Mouse (Mus musculus): ENCODE results near the gene Qars. TPM values are rescaled to one million over a fixed set of nuclear protein-coding genes. Genes with fewer than 3 reads are reported as not detected.

Gene Qars
- polyA plus RNA-seq, 1 experiment from 2014 or later = 66.4 TPM

DNA sequence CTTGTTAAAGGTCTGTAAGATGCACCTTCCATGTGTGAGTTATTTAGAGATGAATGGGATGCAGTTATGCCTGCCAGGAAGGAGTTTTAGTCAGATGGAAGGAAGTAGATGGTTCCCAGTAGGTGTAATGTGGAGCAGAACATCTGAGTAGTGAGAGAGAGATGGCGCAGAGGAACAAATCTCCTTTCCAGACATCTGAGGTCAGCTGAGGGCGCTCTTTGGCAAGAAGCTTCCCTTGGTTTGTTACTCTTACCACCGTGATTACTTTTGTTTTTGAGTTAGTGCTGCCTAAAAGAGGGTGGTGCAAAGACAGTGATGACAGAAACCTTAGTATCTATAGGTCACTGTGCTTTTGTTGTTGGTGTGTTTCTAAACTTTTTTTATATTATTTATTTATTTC is 17.9 kb downstream of the Qars start:
- ATAC-seq (ENCODE audit: low FRiP score, low TSS enrichment) = no peak
- Histone ChIP-seq H3K4me1 (replicated peaks; ENCODE audit: control insufficient read depth, insufficient read depth) (no peaks in the 10 kb centered on the region), H3K4me3 (ENCODE audit: low read depth, low read length) (no peak overlapping the region), H3K27ac (replicated peaks) (no peak overlapping the region), H3K27me3 (ENCODE audit: control insufficient read depth, insufficient read depth, low read length) (no peaks in the 10 kb centered on the region), H3K4me2 (replicated peaks; ENCODE audit: low read depth) (no peak overlapping the region), H3K36me3 (ENCODE audit: control insufficient read depth, insufficient read depth, low read length) (peaks cover 8% of the 10 kb centered on the region; the same call in 1 of the 2 replicates), H3K9me3 (ENCODE audit: control insufficient read depth, low read length) (no peaks in the 10 kb centered on the region), H3K9ac (ENCODE audit: low read length) (no peak overlapping the region)
- 73% methylated on average over 3 of the region's 3 CpGs for WGBS
- TF ChIP-seq EP300 (optimal IDR thresholded peaks at IDR 0.05) = no peak
- TF ChIP-seq CTCF (IDR thresholded peaks at IDR 0.05; ENCODE audit: low read depth) = no peak
- DNase-seq (ENCODE audit: low spot score) = no peak

DNA sequence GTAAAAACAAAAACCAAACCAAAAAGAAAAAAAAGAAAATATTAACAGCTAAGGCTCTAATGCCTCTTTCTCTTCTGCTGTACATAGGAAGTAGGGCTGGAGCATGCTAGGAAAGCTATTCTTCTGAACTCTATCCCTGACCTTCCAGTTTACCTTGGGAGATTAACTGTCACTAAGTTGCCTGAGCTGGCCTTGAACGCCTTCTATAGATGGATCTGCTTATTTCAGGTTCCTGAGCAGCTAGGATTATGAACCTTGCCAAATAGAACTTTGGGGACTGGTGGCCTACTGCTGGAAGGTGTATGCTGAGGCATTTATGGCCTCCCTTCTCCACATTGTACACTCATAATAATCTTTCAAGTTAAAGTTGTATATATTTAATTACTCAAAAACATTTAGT is 23.4 kb downstream of the Qars start:
- no peak overlapping the region for H3K4me3 ChIP-seq (ENCODE audit: low read depth, low read length)
- no peaks in the 10 kb centered on the region for H3K4me1 ChIP-seq (replicated peaks; ENCODE audit: control insufficient read depth, insufficient read depth)
- no peak overlapping the region for H3K9ac ChIP-seq (ENCODE audit: low read length)
- H3K4me2 ChIP-seq (replicated peaks; ENCODE audit: low read depth) = no peak overlapping the region
- H3K27ac ChIP-seq (replicated peaks) = no peak overlapping the region
- H3K27me3 ChIP-seq (ENCODE audit: control insufficient read depth, insufficient read depth, low read length) = no peaks in the 10 kb centered on the region
- peaks cover 25% of the 10 kb centered on the region for H3K36me3 ChIP-seq (ENCODE audit: control insufficient read depth, insufficient read depth, low read length)
- ATAC-seq (ENCODE audit: low FRiP score, low TSS enrichment) = no peak
- no peak for TF ChIP-seq CTCF (IDR thresholded peaks at IDR 0.05; ENCODE audit: low read depth)
- TF ChIP-seq EP300 (optimal IDR thresholded peaks at IDR 0.05) = no peak
- 83% methylated on average over 1 of the region's 1 CpGs for WGBS
- DNase-seq (ENCODE audit: low spot score) = no peak
- H3K9me3 ChIP-seq (ENCODE audit: control insufficient read depth, low read length) = no peaks in the 10 kb centered on the region

DNA sequence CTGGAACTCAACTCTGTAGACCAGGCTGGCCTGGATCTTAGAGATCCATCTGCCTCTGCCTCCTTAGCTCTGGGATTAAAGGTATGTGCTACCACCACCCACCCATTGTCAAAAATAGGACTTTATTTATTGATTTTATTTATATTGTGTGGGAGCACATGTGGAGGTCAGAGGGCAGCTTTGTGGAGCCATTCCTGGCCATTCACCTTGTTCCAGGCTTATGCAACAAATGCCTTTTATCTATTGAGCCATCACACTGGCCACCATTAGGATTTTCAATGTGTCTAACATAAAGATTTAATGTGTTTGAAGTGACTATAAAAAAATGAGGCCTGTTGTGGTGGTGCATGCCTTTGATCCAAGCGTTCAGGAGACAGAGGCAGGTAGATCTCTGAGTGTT is 24.0 kb downstream of the Qars start:
- Histone ChIP-seq H3K9me3 (ENCODE audit: control insufficient read depth, low read length) (no peaks in the 10 kb centered on the region), H3K4me3 (ENCODE audit: low read depth, low read length) (no peak overlapping the region), H3K4me1 (replicated peaks; ENCODE audit: control insufficient read depth, insufficient read depth) (no peaks in the 10 kb centered on the region), H3K36me3 (ENCODE audit: control insufficient read depth, insufficient read depth, low read length) (peaks cover 30% of the 10 kb centered on the region), H3K27ac (replicated peaks) (no peak overlapping the region), H3K9ac (ENCODE audit: low read length) (no peak overlapping the region), H3K27me3 (ENCODE audit: control insufficient read depth, insufficient read depth, low read length) (no peaks in the 10 kb centered on the region), H3K4me2 (replicated peaks; ENCODE audit: low read depth) (no peak overlapping the region)
- no peak for TF ChIP-seq CTCF (IDR thresholded peaks at IDR 0.05; ENCODE audit: low read depth)
- ATAC-seq (ENCODE audit: low FRiP score, low TSS enrichment) = no peak
- 91% methylated on average over 1 of the region's 1 CpGs for WGBS
- DNase-seq (ENCODE audit: low spot score) = no peak

DNA sequence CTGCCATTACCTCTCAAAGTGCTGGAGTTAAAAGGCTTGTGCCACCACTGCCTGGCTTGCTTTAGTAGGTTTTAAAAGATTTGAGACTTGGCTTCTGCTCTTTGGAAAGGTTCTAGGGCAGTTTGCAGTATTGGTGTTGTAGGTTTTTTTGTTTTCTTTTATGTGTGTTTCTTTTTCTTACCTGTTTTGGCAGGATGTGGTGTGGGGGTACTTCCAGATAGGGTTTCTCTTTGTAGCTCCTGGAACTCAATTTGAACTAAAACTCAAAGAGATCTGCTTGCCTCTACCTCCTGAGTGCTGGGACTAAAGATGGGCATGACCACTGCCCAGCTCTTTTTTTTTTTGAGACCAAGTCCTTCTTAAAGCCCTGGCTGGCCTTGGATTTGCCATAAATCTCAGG is 33.3 kb downstream of the Qars start:
- no peak overlapping the region for H3K4me3 ChIP-seq (ENCODE audit: low read depth, low read length)
- DNase-seq (ENCODE audit: low spot score) (no peak), ATAC-seq (ENCODE audit: low FRiP score, low TSS enrichment) (no peak)
- H3K9ac ChIP-seq (ENCODE audit: low read length) = no peak overlapping the region
- no peaks in the 10 kb centered on the region for H3K27me3 ChIP-seq (ENCODE audit: control insufficient read depth, insufficient read depth, low read length)
- H3K4me1 ChIP-seq (replicated peaks; ENCODE audit: control insufficient read depth, insufficient read depth) = no peaks in the 10 kb centered on the region
- H3K27ac ChIP-seq (replicated peaks) = no peak overlapping the region
- TF ChIP-seq EP300 (optimal IDR thresholded peaks at IDR 0.05) (no peak), CTCF (IDR thresholded peaks at IDR 0.05; ENCODE audit: low read depth) (no peak)
- peaks cover 32% of the 10 kb centered on the region for H3K36me3 ChIP-seq (ENCODE audit: control insufficient read depth, insufficient read depth, low read length)
- no peaks in the 10 kb centered on the region for H3K9me3 ChIP-seq (ENCODE audit: control insufficient read depth, low read length)
- H3K4me2 ChIP-seq (replicated peaks; ENCODE audit: low read depth) = no peak overlapping the region

- no peak for TF ChIP-seq CTCF (IDR thresholded peaks at IDR 0.05; ENCODE audit: low read depth)
- TF ChIP-seq EP300 (optimal IDR thresholded peaks at IDR 0.05) = no peak
- DNase-seq (ENCODE audit: low spot score) = no peak
- peaks cover 38% of the 10 kb centered on the region for H3K36me3 ChIP-seq (ENCODE audit: control insufficient read depth, insufficient read depth, low read length)
- no peak overlapping the region for H3K4me3 ChIP-seq (ENCODE audit: low read depth, low read length)
- WGBS = 96% methylated on average over 3 of the region's 3 CpGs
- H3K27me3 ChIP-seq (ENCODE audit: control insufficient read depth, insufficient read depth, low read length) = no peaks in the 10 kb centered on the region
- no peak overlapping the region for H3K27ac ChIP-seq (replicated peaks)
- H3K9ac ChIP-seq (ENCODE audit: low read length) = no peak overlapping the region
- no peak for ATAC-seq (ENCODE audit: low FRiP score, low TSS enrichment)
- no peaks in the 10 kb centered on the region for H3K9me3 ChIP-seq (ENCODE audit: control insufficient read depth, low read length)
- H3K4me2 ChIP-seq (replicated peaks; ENCODE audit: low read depth) = no peak overlapping the region
- no peaks in the 10 kb centered on the region for H3K4me1 ChIP-seq (replicated peaks; ENCODE audit: control insufficient read depth, insufficient read depth)
Observed at GRCm38 (mm10) chr9:108545986-108546385, 38.5 kb downstream of the Qars start.

- H3K27ac ChIP-seq (replicated peaks) = no peak overlapping the region
- TF ChIP-seq CTCF (IDR thresholded peaks at IDR 0.05; ENCODE audit: low read depth) (no peak), EP300 (optimal IDR thresholded peaks at IDR 0.05) (no peak)
- no peak for ATAC-seq (ENCODE audit: low FRiP score, low TSS enrichment)
- H3K9ac ChIP-seq (ENCODE audit: low read length) = no peak overlapping the region
- no peaks in the 10 kb centered on the region for H3K4me1 ChIP-seq (replicated peaks; ENCODE audit: control insufficient read depth, insufficient read depth)
- H3K4me3 ChIP-seq (ENCODE audit: low read depth, low read length) = no peak overlapping the region
- H3K9me3 ChIP-seq (ENCODE audit: control insufficient read depth, low read length) = no peaks in the 10 kb centered on the region
- H3K36me3 ChIP-seq (ENCODE audit: control insufficient read depth, insufficient read depth, low read length) = peaks cover 33% of the 10 kb centered on the region
- WGBS = 91% methylated on average over 1 of the region's 1 CpGs
- H3K27me3 ChIP-seq (ENCODE audit: control insufficient read depth, insufficient read depth, low read length) = no peaks in the 10 kb centered on the region
- DNase-seq (ENCODE audit: low spot score) = no peak
- H3K4me2 ChIP-seq (replicated peaks; ENCODE audit: low read depth) = no peak overlapping the region
Observed at GRCm38 (mm10) chr9:108546875-108547274, 39.4 kb downstream of the Qars start.

All from stomach, postnatal 0 days (tissue).